Mouse (Mus musculus) layer of hippocampus, postnatal 36 days (tissue): Measurements from ENCODE around the gene Setd1a. TPM values are rescaled to one million over a fixed set of nuclear protein-coding genes. Genes with fewer than 3 reads are reported as not detected.
"Not testable (repeated sequence)": the region's sequence is repeated elsewhere in the genome, so short reads cannot be mapped to it uniquely, and the experiment has no call there.

Source experiments
- DNase-seq, 2 experiments: peaks; one replicate each; pipeline ENCODE4 v3.0.0; 2022
- total RNA-seq, 2 experiments: library from RNA; stranded (reverse); gene quantifications; 2 replicates each; pipeline ENCODE4 v1.2.3; 2021

Setd1a gene
- total RNA-seq, 2 experiments from 2014 or later: 46.2 to 46.9 TPM

GRCm38 (mm10) chr7:127766851-127767609, 9.4 kb upstream of the Setd1a start:
- no peak for DNase-seq

GRCm38 (mm10) chr7:127767671-127768345, 8.7 kb upstream of the Setd1a start:
- no peak for DNase-seq

- DNase-seq: no peak
Measured at GRCm38 (mm10) chr7:127768346-127768996, 8.0 kb upstream of the Setd1a start.

DNA sequence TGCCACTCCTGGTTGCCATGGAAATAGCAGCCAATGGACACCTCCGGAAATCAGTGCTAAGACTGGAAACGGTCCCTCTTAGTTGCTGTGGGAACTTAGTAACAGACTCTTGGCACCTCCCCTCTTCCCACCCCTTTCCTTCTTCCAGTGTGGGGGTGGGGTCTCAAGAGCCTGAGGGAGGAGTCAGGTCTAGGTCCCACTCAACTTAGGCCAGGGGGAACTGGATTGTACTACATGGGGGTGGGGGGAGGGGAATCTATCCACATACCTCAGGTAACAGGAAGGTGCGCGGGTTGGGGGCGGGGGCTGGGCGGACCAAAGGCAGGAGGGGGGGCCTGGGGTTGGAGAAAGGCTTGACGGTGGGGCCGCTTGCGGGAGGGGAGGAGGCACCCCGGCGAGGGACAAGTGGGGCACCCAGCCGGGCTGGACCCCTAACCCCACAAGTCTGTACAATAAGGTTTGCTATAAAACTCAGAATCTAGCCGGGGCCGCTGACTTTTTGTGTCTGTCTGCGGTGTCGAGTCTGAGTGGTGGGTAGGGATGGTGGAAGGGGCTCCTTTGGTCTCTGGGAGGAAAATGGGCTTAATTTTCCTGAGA, 7.4 kb upstream of the Setd1a start:
- peak; percentile 95 for DNase-seq

GRCm38 (mm10) chr7:127769651-127770038, 6.8 kb upstream of the Setd1a start, which contains the start of gene Orai3:
Gene Orai3, plus strand, starts transcription at chr7:127769815.
- peak; percentile 81 to 87 for DNase-seq

DNA sequence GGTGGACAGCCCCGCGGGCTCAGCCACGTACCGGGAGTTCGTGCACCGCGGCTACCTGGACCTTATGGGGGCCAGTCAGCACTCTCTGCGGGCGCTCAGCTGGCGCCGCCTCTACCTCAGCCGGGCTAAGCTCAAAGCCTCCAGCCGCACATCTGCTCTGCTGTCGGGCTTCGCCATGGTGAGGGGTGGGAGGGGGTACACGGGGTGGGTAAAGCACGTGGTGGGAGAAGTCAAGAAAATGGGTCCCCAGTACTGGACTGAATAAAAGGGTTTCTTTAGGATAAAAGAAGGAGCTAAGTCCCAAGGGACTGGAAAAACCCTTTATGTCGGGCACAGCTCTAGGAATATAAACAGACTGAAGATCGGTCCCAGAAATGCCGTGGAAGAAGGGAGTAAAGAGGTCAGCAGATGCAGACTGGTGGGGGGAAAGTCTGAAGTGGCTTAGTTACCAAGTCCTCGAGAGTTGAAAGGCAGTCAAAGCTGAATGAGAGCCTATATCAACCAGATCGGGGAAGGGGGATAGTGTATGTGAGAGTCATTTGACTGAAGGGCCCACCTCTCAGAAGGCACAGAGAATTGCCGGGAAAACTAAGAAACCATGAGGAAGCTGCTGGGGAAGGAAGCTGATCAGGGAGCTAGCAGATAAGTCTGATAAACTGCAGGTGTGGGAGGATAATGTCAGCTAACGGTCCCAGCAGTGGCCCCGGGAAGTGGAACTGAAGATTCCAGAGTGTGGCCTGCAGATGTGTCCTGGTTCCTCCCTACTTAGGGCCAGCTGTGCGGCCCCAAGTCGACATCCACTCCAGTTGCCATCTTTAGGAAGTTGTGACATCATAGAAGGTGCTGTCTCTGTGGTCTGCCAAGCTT, 6.2 kb upstream of the Setd1a start:
- DNase-seq: no peak

- DNase-seq: peak; percentile 53 to 56
Measured at GRCm38 (mm10) chr7:127771262-127771661, 5.2 kb upstream of the Setd1a start.

- DNase-seq: no peak
Measured at GRCm38 (mm10) chr7:127772080-127772479, 4.4 kb upstream of the Setd1a start.

DNA sequence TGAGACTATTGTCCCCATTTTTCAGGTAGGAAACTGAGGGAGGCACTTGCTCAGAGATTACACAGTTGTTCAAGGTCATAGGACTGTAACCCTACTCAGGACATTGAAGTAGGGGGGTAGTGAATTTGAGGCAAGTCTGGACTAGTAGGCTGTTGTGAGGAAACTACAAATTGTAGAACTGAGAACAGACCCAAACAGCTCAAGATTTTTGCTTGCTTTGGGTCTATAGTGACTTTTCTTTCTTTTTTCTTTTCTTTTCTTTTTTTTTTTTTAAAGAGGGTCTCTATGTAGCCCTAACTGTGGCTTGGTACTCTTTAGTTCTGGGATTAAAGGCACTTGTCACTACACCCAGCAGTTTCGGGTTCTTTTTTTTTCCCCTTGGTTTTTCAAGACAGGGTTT, 3.9 kb upstream of the Setd1a start:
- DNase-seq: no peak

DNA sequence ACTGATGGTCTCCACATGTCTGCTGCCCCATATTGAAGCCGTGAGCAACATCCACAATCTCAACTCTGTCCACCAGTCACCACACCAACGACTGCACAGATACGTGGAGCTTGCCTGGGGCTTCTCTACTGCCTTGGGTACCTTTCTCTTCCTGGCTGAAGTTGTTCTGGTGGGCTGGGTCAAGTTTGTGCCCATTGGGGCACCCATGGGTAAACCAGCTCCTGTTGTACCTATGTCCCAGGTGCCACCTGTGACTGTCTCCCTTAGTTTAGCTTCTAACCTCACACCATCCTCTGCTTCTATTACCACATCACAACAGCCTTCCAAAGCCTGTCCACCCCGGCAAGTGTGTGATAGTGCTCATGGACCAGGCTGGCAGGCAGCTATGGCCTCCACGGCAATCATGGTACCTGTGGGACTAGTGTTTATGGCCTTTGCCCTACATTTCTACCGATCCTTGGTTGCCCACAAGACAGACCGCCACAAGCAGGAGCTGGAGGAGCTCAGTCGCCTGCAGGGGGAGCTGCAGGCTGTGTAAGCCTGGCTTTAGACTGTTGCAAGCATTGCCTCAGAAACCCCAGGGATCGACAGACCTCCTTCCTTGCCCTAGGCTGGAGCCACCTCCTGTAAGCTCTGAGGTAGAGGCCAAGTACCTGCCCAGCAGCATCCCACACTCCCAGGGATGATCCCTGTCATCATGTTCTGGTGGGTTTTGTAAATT, 2.6 kb upstream of the Setd1a start:
- DNase-seq: peak in 1 of 2 experiments; percentile 49

DNA sequence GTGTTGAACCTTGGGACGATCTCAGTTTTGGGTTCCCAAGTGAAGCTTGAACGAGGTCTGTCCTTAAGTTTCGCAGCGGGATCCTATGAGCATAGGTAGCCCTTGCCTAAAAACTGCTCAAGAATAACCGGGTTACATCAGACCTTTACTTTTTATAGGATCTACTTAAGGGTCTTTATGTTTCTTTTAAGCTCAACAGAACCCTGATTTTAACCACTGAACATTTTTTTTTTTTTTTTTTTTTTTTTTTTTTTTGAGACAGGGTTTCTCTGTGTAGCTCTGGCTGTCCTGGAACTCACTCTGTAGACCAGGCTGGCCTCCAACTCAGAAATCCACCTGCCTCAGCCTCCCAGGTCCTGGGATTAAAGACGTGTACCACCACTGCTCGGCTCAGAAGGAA, 633 bp upstream of the Setd1a start:
- not testable (repeated sequence) for DNase-seq

DNA sequence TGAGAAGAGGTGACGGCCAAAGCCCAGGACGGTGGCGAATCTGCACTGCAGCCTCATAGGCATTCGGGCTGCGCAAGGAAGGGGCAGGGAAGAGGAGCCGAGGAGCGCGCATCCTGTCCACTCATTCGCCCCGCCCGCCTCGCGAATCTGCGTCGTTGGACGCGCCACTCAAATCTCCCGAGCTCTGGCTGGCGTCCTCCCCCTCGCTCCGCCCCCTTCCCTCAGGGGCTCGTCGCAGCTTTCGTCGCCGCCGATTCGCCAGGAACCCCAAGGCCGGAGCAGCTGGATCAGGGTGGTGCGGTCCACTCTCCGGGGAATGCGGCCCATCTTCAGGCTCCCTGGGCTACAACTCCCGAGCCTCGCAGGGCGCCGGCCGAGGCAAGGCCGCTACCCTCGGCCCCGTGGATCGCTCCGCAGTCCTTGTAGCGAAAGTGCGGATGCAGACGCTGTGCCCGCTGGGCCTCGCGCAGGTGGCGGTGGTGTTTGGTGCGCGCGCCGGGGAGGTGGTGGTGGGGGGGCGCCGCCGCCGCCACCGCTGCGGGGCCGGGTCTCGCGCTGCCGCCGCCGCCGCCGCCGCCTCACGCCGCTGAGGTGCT, 506 bp downstream of the Setd1a start:
- DNase-seq: peak; percentile 95

DNA sequence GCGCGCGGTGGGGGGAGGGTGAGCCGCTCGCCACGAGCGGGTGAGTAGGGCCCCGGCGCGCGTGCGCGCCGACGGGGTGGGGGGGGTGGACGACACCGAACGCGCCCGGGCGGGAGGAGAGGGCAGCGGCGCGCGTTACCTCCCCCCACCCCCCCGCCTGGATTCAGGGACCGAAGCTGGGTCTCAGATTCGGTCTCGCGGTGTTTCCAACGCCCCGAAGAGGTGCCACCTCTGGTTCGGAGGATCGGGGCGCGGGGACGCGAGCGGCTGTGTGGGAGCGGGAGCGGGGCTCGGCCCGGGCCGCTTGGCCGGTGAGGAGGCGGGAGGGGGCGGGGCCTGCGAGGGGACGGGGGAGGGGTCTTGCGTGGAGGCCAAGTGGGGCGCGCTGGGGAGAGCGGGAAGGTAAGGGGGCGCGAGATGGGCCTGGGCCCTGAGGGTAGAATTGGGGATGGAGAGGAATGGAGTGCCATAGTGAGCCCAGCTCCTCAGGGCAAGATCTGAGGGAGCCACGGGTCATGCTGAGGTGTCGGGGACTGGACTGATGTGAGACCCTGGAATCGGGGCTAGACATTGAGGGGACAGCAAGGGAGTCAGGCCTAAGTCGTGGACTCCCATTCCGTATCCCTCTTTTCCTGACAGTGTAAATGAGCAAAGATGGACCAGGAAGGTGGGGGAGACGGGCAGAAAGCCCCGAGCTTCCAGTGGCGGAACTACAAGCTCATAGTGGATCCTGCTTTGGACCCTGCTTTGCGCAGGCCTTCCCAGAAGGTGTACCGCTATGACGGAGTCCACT, 1.2 kb downstream of the Setd1a start:
- peak in 1 of 2 experiments; percentile 51 for DNase-seq

GRCm38 (mm10) chr7:127778350-127778749, 1.9 kb downstream of the Setd1a start:
- DNase-seq: no peak

DNA sequence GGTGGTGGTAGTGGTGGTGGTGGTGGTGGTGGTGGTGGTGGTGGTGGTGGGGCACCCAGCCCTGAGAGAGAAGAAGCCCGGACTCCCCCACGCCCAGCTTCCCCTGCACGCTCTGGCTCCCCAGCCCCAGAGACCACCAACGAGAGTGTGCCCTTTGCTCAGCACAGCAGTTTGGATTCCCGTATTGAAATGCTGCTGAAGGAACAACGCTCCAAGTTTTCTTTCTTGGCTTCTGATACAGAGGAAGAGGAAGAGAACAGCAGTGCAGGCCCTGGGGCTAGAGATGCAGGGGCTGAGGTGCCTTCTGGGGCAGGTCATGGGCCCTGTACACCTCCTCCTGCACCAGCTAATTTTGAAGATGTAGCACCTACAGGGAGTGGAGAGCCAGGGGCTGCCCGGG, 8.8 kb downstream of the Setd1a start, which contains the start of gene Gm49388:
TSS of gene Gm49388 (plus strand) at position 301 of the 400 bp plus-strand sequence.
- DNase-seq: no peak

DNA sequence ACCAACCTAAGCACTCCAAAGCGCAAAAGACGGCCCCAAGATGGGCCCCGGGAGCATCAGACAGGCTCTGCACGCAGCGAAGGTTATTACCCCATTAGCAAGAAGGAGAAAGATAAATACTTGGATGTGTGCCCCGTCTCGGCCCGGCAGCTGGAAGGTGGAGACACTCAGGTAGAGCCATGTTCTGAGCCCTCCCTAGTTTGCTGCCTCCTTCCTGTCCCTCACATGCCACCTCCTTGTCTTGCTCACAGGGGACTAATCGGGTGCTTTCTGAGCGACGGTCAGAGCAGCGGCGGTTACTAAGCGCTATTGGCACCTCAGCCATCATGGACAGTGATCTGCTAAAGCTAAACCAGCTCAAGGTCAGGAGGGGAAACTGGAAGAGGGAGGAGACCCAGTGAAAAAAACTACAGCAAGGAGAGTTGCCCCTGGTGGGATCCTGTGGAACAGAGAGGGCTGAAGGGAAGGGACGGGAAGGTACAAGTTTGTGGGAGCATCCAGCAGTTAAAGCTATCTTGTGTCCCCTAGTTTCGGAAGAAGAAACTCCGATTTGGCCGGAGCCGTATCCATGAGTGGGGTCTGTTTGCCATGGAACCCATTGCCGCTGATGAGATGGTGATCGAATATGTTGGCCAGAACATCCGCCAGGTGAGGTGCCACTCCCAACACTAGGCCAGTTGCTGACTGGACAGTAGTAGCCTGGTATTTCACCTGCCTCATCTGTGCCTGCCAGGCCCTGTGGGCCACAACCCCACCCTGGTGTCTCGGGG, 20.8 kb downstream of the Setd1a start:
- DNase-seq: no peak

- DNase-seq: no peak
Measured at GRCm38 (mm10) chr7:127798591-127798990, 22.1 kb downstream of the Setd1a start.

DNA sequence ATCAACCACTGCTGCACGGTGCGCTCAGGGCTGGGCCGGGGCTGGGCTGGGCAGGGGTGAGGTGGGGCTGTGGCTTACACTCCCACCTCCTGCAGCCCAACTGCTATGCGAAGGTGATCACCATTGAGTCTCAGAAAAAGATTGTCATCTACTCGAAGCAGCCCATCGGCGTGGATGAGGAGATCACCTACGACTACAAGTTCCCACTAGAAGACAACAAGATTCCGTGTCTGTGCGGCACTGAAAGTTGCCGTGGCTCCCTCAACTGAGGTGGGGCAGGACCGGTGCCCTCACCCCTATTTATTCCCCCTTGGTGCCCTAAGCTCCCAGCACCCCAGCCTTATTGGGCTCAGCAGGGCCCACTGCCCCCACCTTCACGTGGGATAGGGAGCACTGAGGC, 22.7 kb downstream of the Setd1a start:
- no peak for DNase-seq

DNA sequence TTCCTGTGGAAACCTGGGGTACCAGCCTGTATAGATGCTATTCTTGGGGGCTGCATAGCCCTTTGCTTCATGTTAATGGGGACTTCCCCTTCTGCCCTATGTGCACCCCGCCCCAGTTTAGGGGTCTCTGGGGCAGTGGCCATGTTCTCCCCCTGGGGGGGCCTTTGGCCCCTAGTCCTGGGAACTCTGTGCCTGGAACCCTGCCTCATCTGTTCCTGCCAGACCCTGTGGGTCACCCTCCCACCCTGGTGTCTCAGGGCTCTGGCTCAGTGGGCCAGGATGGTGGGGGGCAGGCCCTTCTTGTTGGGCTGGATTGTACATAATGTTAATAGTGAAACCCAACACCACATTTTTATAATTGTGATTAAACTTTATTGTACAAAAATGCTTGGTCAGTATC, 23.3 kb downstream of the Setd1a start:
- no peak for DNase-seq
